Mouse (Mus musculus) cerebellum, adult 2 months (tissue): ENCODE results near the gene Olfr1321. TPM values are rescaled to one million over a fixed set of nuclear protein-coding genes. Genes with fewer than 3 reads are reported as not detected.

Source experiments
- DNase-seq, 2 experiments: peaks; one replicate each; pipeline ENCODE4 v3.0.0; 2021
- H3K27ac ChIP-seq: fragments of 200-500 bp; 2 replicates; pipeline ENCODE4 v1.5.1; 2012; ENCODE audit warnings: low read length, control low read depth, inconsistent platforms; ENCODE audit not compliant: insufficient read depth
- H3K27me3 ChIP-seq: fragments of 200-500 bp; 2 replicates; pipeline ENCODE4 v1.6.1; 2012; ENCODE audit warnings: inconsistent platforms, mild to moderate bottlenecking, low read length, moderate library complexity; ENCODE audit not compliant: control insufficient read depth, insufficient read depth
- H3K4me1 ChIP-seq: fragments of 200-500 bp; 2 replicates; pipeline ENCODE4 v1.6.1; 2011; ENCODE audit warnings: low read length; ENCODE audit not compliant: control insufficient read depth, insufficient read depth
- H3K4me3 ChIP-seq: fragments of 200-500 bp; replicated peaks from 2 replicates; pipeline ENCODE3; 2011; ENCODE audit warnings: mild to moderate bottlenecking, low read depth, low read length, control low read depth; ENCODE audit not compliant: insufficient read depth
- CTCF ChIP-seq: fragments of 200-500 bp; IDR thresholded peaks from 2 replicates; pipeline ENCODE4 v1.5.1; 2011; ENCODE audit warnings: low read depth, mild to moderate bottlenecking, control low read depth, low read length, moderate library complexity, borderline replicate concordance; ENCODE audit not compliant: insufficient read depth
- POLR2A ChIP-seq: fragments of 200-500 bp; IDR thresholded peaks from 2 replicates; pipeline ENCODE4 v1.6.1; 2011; ENCODE audit warnings: low read length, control low read depth, borderline replicate concordance; ENCODE audit not compliant: insufficient read depth
- WGBS: fragments of 180-500 bp; shearing (Covaris S2); methylation state at CpG from one replicate; pipeline ENCODE4 v1.1.7; 2018; 5-methylcytosine and 5-hydroxymethylcytosine counted together
- polyA plus RNA-seq: library from polyadenylated mRNA; depleted of rRNA; stranded (reverse); fragments of >200 nt; gene quantifications from 2 replicates; pipeline ENCODE4 v1.2.3, GENCODE M21; 2012; rRNA removed

Olfr1321 gene
- not detected in 2 replicates for polyA plus RNA-seq

- TF ChIP-seq CTCF = no peak
- no peak for TF ChIP-seq POLR2A
Measured at GRCm38 (mm10) chrX:49734959-49735358, at the start of gene Olfr1321. Gene Olfr1321, minus strand, starts transcription at chrX:49735059.

DNA sequence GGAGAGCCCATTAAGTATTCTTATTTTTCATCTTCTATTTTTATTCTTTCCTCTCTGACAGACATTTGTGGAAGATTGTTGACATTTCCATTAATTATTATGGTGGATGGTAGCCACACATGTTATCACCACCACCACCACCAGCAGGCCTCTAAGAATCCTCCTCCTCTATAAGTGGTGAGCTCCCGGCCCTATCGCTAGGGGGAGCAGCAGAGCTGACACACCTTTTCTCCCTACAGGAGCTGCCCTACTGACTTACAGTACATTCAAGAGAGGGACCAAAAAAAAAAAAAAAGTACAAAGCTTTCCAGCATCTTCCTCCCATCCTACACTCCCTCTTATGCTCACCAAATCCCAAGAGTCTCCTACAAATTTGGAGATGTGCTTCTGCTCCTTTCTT, 36.0 kb upstream of the Olfr1321 start:
- TF ChIP-seq CTCF = no peak
- TF ChIP-seq POLR2A = no peak
- DNase-seq = no peak
- no peaks in the 10 kb centered on the region for H3K27me3 ChIP-seq
- whole genome bisulfite sequencing = 23% methylated on average over 2 of the region's 2 CpGs
- H3K4me1 ChIP-seq = no peaks in the 10 kb centered on the region
- H3K27ac ChIP-seq = no peak overlapping the region
- H3K4me3 ChIP-seq = no peak overlapping the region

More at GRCm38 (mm10) chrX:49734959-49735358, at the start of gene Olfr1321:
- Histone ChIP-seq H3K27me3 (no peaks in the 10 kb centered on the region), H3K27ac (no peak within 1 kb of the TSS), H3K4me1 (no peaks in the 10 kb centered on the region), H3K4me3 (no peak within 1 kb of the TSS)
- no peak for DNase-seq
- WGBS = 72% methylated on average over 2 of the region's 2 CpGs

DNA sequence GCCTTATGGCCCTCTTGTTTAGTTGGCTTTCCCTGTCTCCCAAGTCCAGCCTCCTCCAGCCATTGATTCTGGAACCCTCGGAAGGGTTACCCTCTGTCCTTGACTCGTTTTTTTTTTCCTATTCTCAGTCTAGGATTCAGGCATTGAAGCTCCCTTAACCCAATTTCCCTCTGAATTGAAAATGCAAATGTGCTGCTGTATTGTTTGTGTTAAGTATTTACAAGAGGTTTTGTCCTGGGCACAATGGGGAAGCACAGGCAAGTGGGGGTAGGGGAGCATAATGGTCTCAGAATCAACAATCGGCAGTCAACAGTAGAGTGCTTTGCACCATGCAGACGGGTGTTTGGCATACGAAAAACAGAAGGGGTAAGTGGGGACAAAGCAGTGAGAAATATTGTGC, 10.3 kb upstream of the Olfr1321 start:
- H3K27me3 ChIP-seq = no peaks in the 10 kb centered on the region
- DNase-seq = no peak
- 11% methylated on average over 5 of the region's 5 CpGs for WGBS
- no peaks in the 10 kb centered on the region for H3K4me1 ChIP-seq
- H3K27ac ChIP-seq = no peak overlapping the region
- TF ChIP-seq POLR2A (no peak), CTCF (no peak)
- H3K4me3 ChIP-seq = no peak overlapping the region

Other genes with a start within 250 kb of the Olfr1321 start
- gene Olfr1320, start 62.7 kb downstream of the Olfr1321 start, polyA plus RNA-seq = not detected in 2 replicates
- gene Igsf1, start 62.7 kb upstream of the Olfr1321 start, polyA plus RNA-seq = 8.2 and 11.7 TPM in 2 replicates
- not detected in 2 replicates for gene Olfr1322, start 156.4 kb upstream of the Olfr1321 start, polyA plus RNA-seq